Mouse (Mus musculus): ENCODE results near the gene Eif4e3. TPM values are rescaled to one million over a fixed set of nuclear protein-coding genes. Genes with fewer than 3 reads are reported as not detected.

Eif4e3 gene
- polyA plus RNA-seq, 1 experiment: 2.6 TPM

DNA sequence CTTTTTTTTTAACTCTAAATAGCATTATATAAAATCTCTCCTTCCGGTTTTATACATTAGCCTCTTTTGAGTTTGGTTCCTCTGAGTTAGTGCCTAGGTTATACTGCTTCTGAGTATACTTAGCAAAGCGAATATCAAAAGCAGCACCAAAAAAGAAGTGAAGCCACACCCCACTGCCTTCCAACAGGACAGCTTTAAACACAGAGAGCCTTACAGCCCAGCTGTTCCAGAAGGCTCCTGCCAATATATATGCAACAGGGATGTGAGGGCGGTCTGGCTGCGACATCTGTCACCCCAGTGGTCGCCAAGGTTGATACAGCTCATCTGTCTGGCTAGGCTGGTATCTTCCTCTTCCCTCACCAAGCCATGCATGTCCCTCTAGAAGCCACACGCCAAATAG, 90.9 kb downstream of the Eif4e3 start:
- WGBS: 71% methylated on average over 6 of the region's 6 CpGs
- TF ChIP-seq POLR2A (IDR thresholded peaks at IDR 0.05; ENCODE audit: low read depth, low read length) (no peak), CTCF (IDR thresholded peaks at IDR 0.05; ENCODE audit: extremely low read depth, insufficient read length, insufficient replicate concordance, low read depth, low read length) (no peak)
- Histone ChIP-seq H3K36me3 (ENCODE audit: control insufficient read depth, insufficient read depth, low read length) (no peaks in the 10 kb centered on the region), H3K4me3 (ENCODE audit: low read depth, low read length) (no peak overlapping the region), H3K4me1 (ENCODE audit: control insufficient read depth, insufficient read depth, insufficient read length, low read length) (no peaks in the 10 kb centered on the region), H3K27me3 (ENCODE audit: control insufficient read depth, insufficient read depth, low read length) (no peaks in the 10 kb centered on the region), H3K27ac (ENCODE audit: insufficient read depth, low read depth, low read length) (no peak overlapping the region)

Other genes starting within 250 kb of the Eif4e3 start
- 26.8 and 52.2 TPM in 2 replicates for gene Foxp1, start 144.1 kb downstream of the Eif4e3 start, polyA plus RNA-seq (2012; rRNA removed)
- 0.18 and 0.57 TPM in 2 replicates for gene Gm20696, start within 50 bp of the Eif4e3 start, polyA plus RNA-seq (2012; rRNA removed)
- gene Gpr27, start 25.9 kb upstream of the Eif4e3 start, polyA plus RNA-seq (2012; rRNA removed): 2.9 and 3.1 TPM in 2 replicates
- not detected in 2 replicates for gene Prok2, start 59.6 kb upstream of the Eif4e3 start, polyA plus RNA-seq (2012; rRNA removed)

All from small intestine, adult 2 months (tissue).